Mouse (Mus musculus): Measurements from ENCODE around the gene Magi1.

The Magi1 gene

GRCm38 (mm10) chr6:93890011-93890410 is 393.7 kb downstream of the Magi1 start:
- no peak for DNase-seq (ENCODE audit: low spot score)

- no peak for DNase-seq (ENCODE audit: low spot score)
Measured at GRCm38 (mm10) chr6:93877337-93877736, 406.4 kb downstream of the Magi1 start.

- DNase-seq (ENCODE audit: low spot score), result no peak
Measured at GRCm38 (mm10) chr6:93874936-93875335, 408.8 kb downstream of the Magi1 start.

GRCm38 (mm10) chr6:93874376-93874775 is 409.3 kb downstream of the Magi1 start:
- DNase-seq (ENCODE audit: low spot score), result no peak

GRCm38 (mm10) chr6:93873536-93873935 is 410.2 kb downstream of the Magi1 start:
- DNase-seq (ENCODE audit: low spot score), result no peak

GRCm38 (mm10) chr6:93871516-93871915 is 412.2 kb downstream of the Magi1 start:
- no peak for DNase-seq (ENCODE audit: low spot score)

GRCm38 (mm10) chr6:93870023-93870422 is 413.7 kb downstream of the Magi1 start:
- no peak for DNase-seq (ENCODE audit: low spot score)

GRCm38 (mm10) chr6:93862263-93862662 is 421.5 kb downstream of the Magi1 start:
- DNase-seq (ENCODE audit: low spot score), result no peak

GRCm38 (mm10) chr6:93856783-93857182 is 426.9 kb downstream of the Magi1 start:
- no peak for DNase-seq (ENCODE audit: low spot score)

GRCm38 (mm10) chr6:93855806-93856641 is 427.7 kb downstream of the Magi1 start:
- DNase-seq (ENCODE audit: low spot score), result no peak

- DNase-seq (ENCODE audit: low spot score), result no peak
Measured at GRCm38 (mm10) chr6:93848942-93849790, 434.6 kb downstream of the Magi1 start.

GRCm38 (mm10) chr6:93845498-93845897 is 438.2 kb downstream of the Magi1 start:
- DNase-seq (ENCODE audit: low spot score), result no peak

GRCm38 (mm10) chr6:93845080-93845479 is 438.6 kb downstream of the Magi1 start:
- no peak for DNase-seq (ENCODE audit: low spot score)

GRCm38 (mm10) chr6:93844576-93844975 is 439.1 kb downstream of the Magi1 start:
- no peak for DNase-seq (ENCODE audit: low spot score)

GRCm38 (mm10) chr6:93838398-93838797 is 445.3 kb downstream of the Magi1 start:
- DNase-seq (ENCODE audit: low spot score), result no peak

GRCm38 (mm10) chr6:93836585-93836984 is 447.1 kb downstream of the Magi1 start:
- DNase-seq (ENCODE audit: low spot score), result no peak

- no peak for DNase-seq (ENCODE audit: low spot score)
Measured at GRCm38 (mm10) chr6:93835211-93835610, 448.5 kb downstream of the Magi1 start.

GRCm38 (mm10) chr6:93828262-93828661 is 455.5 kb downstream of the Magi1 start:
- DNase-seq (ENCODE audit: low spot score), result no peak

- DNase-seq (ENCODE audit: low spot score), result no peak
Measured at GRCm38 (mm10) chr6:93826875-93827274, 456.8 kb downstream of the Magi1 start.

GRCm38 (mm10) chr6:93822221-93822897 is 461.4 kb downstream of the Magi1 start:
- DNase-seq (ENCODE audit: low spot score), result no peak

GRCm38 (mm10) chr6:93821512-93821911 is 462.2 kb downstream of the Magi1 start:
- no peak for DNase-seq (ENCODE audit: low spot score)

GRCm38 (mm10) chr6:93819888-93820287 is 463.8 kb downstream of the Magi1 start:
- DNase-seq (ENCODE audit: low spot score), result no peak
